Comparison of ENCODE assay signal across 11 mouse cellular contexts in the genomic region with DNA sequence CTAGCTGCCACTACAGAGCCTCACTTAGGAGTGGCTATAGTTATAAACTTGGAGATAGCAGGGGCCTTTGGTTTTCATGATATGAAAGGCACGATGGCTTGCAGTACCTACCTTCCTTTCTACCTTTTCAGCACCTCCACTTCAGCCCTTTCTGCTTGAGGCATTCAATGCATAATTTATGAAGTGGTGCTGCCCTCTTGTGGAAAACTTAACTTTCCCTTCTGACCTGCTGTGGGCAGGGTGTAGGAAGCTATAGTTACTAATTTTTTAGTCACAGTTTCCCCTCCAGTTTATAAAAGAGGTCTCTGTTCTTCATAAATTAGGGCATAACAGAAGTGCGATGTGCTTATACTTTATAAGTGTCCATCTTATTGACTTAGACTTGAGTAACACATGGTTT.
DNase-seq lines count a peak whose midpoint lies in the region; ATAC-seq lines count a peak whose summit lies in the region.
"Had no signal": no experiment of that assay in that cellular context is flagged by ENCODE, and none has a peak within 500 bp of the region (broad histone marks: within the 10 kb centered on the region; RNA-seq: fewer than 3 reads in every experiment).

No protein-coding gene starts in this region.

- peak; percentile 3 for DNase-seq in cerebellum, adult 8-10 months
- no peak for DNase-seq in cerebellum, adult 11 months
- peak; percentile 31 for DNase-seq in kidney, adult 18-20 months
- peak; percentile 9 for DNase-seq in 416B (ENCODE audit: low read depth)
- DNase-seq in heart, postnatal 4 days = peak; percentile 22
- DNase-seq in Muller cell, postnatal 12 days (ENCODE audit: inconsistent ontology term) = no peak

- H3K4me3 ChIP-seq in kidney, embryonic 15.5 days (replicated peaks) = no peak overlapping the region
- H3K4me3 ChIP-seq: heart, embryonic 15.5 days; neural tube, embryonic 13.5 days had no signal

- no peaks in the 10 kb centered on the region for H3K27me3 ChIP-seq in kidney, embryonic 15.5 days
- H3K27me3 ChIP-seq: heart, embryonic 15.5 days; neural tube, embryonic 13.5 days had no signal

- ATAC-seq in kidney, embryonic 15.5 days (replicated peaks; ENCODE audit: low FRiP score) = no peak
- ATAC-seq in monocyte, adult 5-6 weeks (replicated peaks; ENCODE audit: insufficient number of reproducible peaks, low FRiP score, low TSS enrichment, poor library complexity, severe bottlenecking) = no peak

- H3K9ac ChIP-seq in kidney, embryonic 15.5 days = no peak overlapping the region
- H3K9ac ChIP-seq: heart, embryonic 15.5 days; liver, embryonic 14.5 days; neural tube, embryonic 13.5 days had no signal

- no peaks in the 10 kb centered on the region for H3K4me1 ChIP-seq in kidney, embryonic 15.5 days
- H3K4me1 ChIP-seq: heart, embryonic 15.5 days; neural tube, embryonic 13.5 days had no signal

- H3K27ac ChIP-seq in kidney, embryonic 15.5 days = no peak overlapping the region
- H3K27ac ChIP-seq: heart, embryonic 15.5 days; liver, embryonic 14.5 days; neural tube, embryonic 13.5 days had no signal

- H3K9me3 ChIP-seq in kidney, embryonic 15.5 days (replicated peaks) = no peaks in the 10 kb centered on the region
- H3K9me3 ChIP-seq: heart, embryonic 15.5 days; neural tube, embryonic 13.5 days had no signal

- H3K4me2 ChIP-seq in kidney, embryonic 15.5 days = no peak overlapping the region
- H3K4me2 ChIP-seq: heart, embryonic 15.5 days; neural tube, embryonic 13.5 days had no signal

- 65% methylated on average over 2 of the region's 2 CpGs for WGBS in kidney, embryonic 15.5 days

- no peaks in the 10 kb centered on the region for H3K36me3 ChIP-seq in kidney, embryonic 15.5 days
- H3K36me3 ChIP-seq: heart, embryonic 15.5 days; neural tube, embryonic 13.5 days had no signal

Comparison
In these comparisons a context has a peak if more than half of its experiments do, and no peak if none do; other contexts are left out.
1. DNase-seq: peak in cerebellum, adult 8-10 months (single experiment), kidney, adult 18-20 months (single experiment), 416B (single experiment) and heart, postnatal 4 days (single experiment); none in cerebellum, adult 11 months (single experiment) and Muller cell, postnatal 12 days (single experiment).